Comparison of ENCODE assay signal across 13 mouse cellular contexts in the genomic region with DNA sequence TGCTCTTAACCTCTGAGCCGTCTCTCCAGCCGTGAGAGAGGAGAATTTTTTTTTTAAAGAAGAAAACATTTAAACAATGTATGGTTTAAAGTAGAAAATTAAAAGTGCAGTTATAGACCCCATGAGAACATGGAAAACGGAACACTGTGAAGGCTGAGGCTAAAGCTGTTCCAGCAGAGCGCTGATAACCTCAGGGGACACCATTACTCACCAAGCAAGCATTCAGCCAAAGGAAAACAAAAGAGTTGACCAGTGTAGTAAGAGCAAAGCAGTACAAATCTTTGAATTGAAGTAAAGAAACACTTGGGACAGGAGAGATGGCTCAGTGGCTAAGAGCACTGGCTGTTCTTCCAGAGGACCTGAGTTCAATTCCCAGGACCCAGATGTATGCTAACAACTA. TPM values are rescaled to one million over a fixed set of nuclear protein-coding genes. Genes with fewer than 3 reads are reported as not detected.
DNase-seq lines count a peak whose midpoint lies in the region; ATAC-seq and TF ChIP-seq lines count a peak whose summit lies in the region.
"Had no signal": no experiment of that assay in that cellular context is flagged by ENCODE, and none has a peak within 500 bp of the region (broad histone marks: within the 10 kb centered on the region; RNA-seq: fewer than 3 reads in every experiment).

No protein-coding gene starts in this region.

- no peaks in the 10 kb centered on the region for H3K27me3 ChIP-seq in kidney, embryonic 14.5 days (ENCODE audit: control insufficient read depth, insufficient read depth, low read length)
- H3K27me3 ChIP-seq in heart, adult 2 months (ENCODE audit: control insufficient read depth, insufficient read depth, low read length), result no peaks in the 10 kb centered on the region
- H3K27me3 ChIP-seq in intestine, embryonic 15.5 days (replicated peaks), result no peaks in the 10 kb centered on the region
- H3K27me3 ChIP-seq in cerebellum, adult 2 months (ENCODE audit: control insufficient read depth, insufficient read depth, low read length), result no peaks in the 10 kb centered on the region

- H3K4me1 ChIP-seq in kidney, embryonic 14.5 days (ENCODE audit: control insufficient read depth, insufficient read depth, low read length), result peaks cover 6% of the 10 kb centered on the region; the same call in 1 of the 2 replicates
- H3K4me1 ChIP-seq in heart, adult 2 months (ENCODE audit: control insufficient read depth, insufficient read depth, low read length), result peaks cover 2% of the 10 kb centered on the region; the same call in 1 of the 2 replicates
- peaks cover 15% of the 10 kb centered on the region for H3K4me1 ChIP-seq in intestine, embryonic 15.5 days (replicated peaks)
- H3K4me1 ChIP-seq in cerebellum, adult 2 months (ENCODE audit: control insufficient read depth, insufficient read depth, low read length), result no peaks in the 10 kb centered on the region

- TF ChIP-seq POLR2A in heart, adult 2 months (IDR thresholded peaks at IDR 0.05; ENCODE audit: insufficient read depth, low read depth, low read length), result no peak
- no peak for TF ChIP-seq POLR2A in cerebellum, adult 2 months (IDR thresholded peaks at IDR 0.05; ENCODE audit: borderline replicate concordance, insufficient read depth, low read length)

- DNase-seq in kidney, adult 8-10 months, result no peak
- DNase-seq in NIH3T3 (ENCODE audit: low read depth), result peak; percentile 77
- peak in 1 of 2 experiments; percentile 46 for DNase-seq in heart, adult 2 months
- no peak for DNase-seq in cerebellum, postnatal 25 days
- DNase-seq in cerebellum, adult 2 months, result no peak
- DNase-seq: adrenal gland, adult 2 months; cerebellum, postnatal 10 days; lung, postnatal 10 days; right cerebral cortex, postnatal 25 days had no signal

- intact Hi-C loops in heart, adult 2 months (cut with DNase I), result no loop called here

- peak; percentile 69; the same call in 1 of the 2 replicates for ATAC-seq in kidney, embryonic 14.5 days (ENCODE audit: low FRiP score, low TSS enrichment)
- no peak for ATAC-seq in intestine, embryonic 15.5 days
- ATAC-seq in activated CD4-positive, CD25-positive, alpha-beta regulatory T cell, adult 4 months, result no peak

- 35% methylated on average over 4 of the region's 4 CpGs for WGBS in kidney, embryonic 14.5 days
- 24% methylated on average over 4 of the region's 4 CpGs for WGBS in heart, adult 2 months
- WGBS in intestine, embryonic 15.5 days, result 41% methylated on average over 4 of the region's 4 CpGs
- 74% methylated on average over 4 of the region's 4 CpGs for WGBS in cerebellum, adult 2 months

- H3K9me3 ChIP-seq in kidney, embryonic 14.5 days (ENCODE audit: control insufficient read depth, low read length), result no peaks in the 10 kb centered on the region
- H3K9me3 ChIP-seq in intestine, embryonic 15.5 days, result no peaks in the 10 kb centered on the region

- H3K4me2 ChIP-seq in kidney, embryonic 14.5 days (replicated peaks; ENCODE audit: low read depth, low read length), result no peak overlapping the region
- no peak overlapping the region for H3K4me2 ChIP-seq in intestine, embryonic 15.5 days (replicated peaks)

- no peak for TF ChIP-seq EP300 in heart, adult 2 months (IDR thresholded peaks at IDR 0.05; ENCODE audit: insufficient read depth, low read depth, low read length)

- H3K9ac ChIP-seq in kidney, embryonic 14.5 days (ENCODE audit: low read depth, low read length), result no peak overlapping the region
- no peak overlapping the region for H3K9ac ChIP-seq in heart, adult 2 months (ENCODE audit: low read depth, low read length)
- H3K9ac ChIP-seq in intestine, embryonic 15.5 days, result no peak overlapping the region

- no peak for TF ChIP-seq CTCF in heart, adult 2 months (IDR thresholded peaks at IDR 0.05)
- TF ChIP-seq CTCF in cerebellum, adult 2 months (IDR thresholded peaks at IDR 0.05; ENCODE audit: borderline replicate concordance, insufficient read depth, low read depth, low read length), result no peak

- peak overlapping the region; percentile 82 for H3K27ac ChIP-seq in kidney, embryonic 14.5 days (ENCODE audit: low read depth, low read length)
- H3K27ac ChIP-seq in heart, adult 2 months, result peak overlapping the region; percentile 2; the same call in 1 of the 2 replicates
- peak overlapping the region; percentile 75; the same call in 1 of the 2 replicates for H3K27ac ChIP-seq in intestine, embryonic 15.5 days
- H3K27ac ChIP-seq in cerebellum, adult 2 months (ENCODE audit: insufficient read depth, low read length), result no peak overlapping the region
- H3K27ac ChIP-seq: left cerebral cortex, adult 2 months had no signal

- no peak overlapping the region for H3K4me3 ChIP-seq in kidney, embryonic 14.5 days (ENCODE audit: low read length)
- H3K4me3 ChIP-seq in heart, adult 2 months, result no peak overlapping the region
- no peak overlapping the region for H3K4me3 ChIP-seq in intestine, embryonic 15.5 days (replicated peaks)
- no peak overlapping the region for H3K4me3 ChIP-seq in cerebellum, adult 2 months (replicated peaks; ENCODE audit: insufficient read depth, low read depth, low read length)
- H3K4me3 ChIP-seq: left cerebral cortex, adult 2 months had no signal

- no peaks in the 10 kb centered on the region for H3K79me2 ChIP-seq in heart, adult 2 months (replicated peaks; ENCODE audit: control insufficient read depth, insufficient read depth, low read length)

- H3K36me3 ChIP-seq in kidney, embryonic 14.5 days (ENCODE audit: control insufficient read depth, insufficient read depth, low read length), result no peaks in the 10 kb centered on the region
- no peaks in the 10 kb centered on the region for H3K36me3 ChIP-seq in heart, adult 2 months (ENCODE audit: control insufficient read depth, insufficient read depth, low read length)
- no peaks in the 10 kb centered on the region for H3K36me3 ChIP-seq in intestine, embryonic 15.5 days

RNA-seq across cellular contexts. Expression of gene Tmpo, which starts 49.3 kb away (rescaled TPM):
- 293 and 328 TPM in 2 replicates for polyA plus RNA-seq in kidney, embryonic 14.5 days (2014; fragmentation: Nextera tagmentation; extraction: Ambion mirVana)
- 10 to 100 TPM; 39.8 to 40.1 TPM for total RNA-seq in heart, adult 2 months (2021)
- polyA plus RNA-seq in heart, adult 2 months (2012; rRNA removed), result 13.9 and 26.2 TPM in 2 replicates
- polyA plus RNA-seq in intestine, embryonic 15.5 days (2015; fragmentation: Nextera tagmentation; extraction: Ambion mirVana), result 165 and 209 TPM in 2 replicates
- polyA plus RNA-seq in activated CD4-positive, CD25-positive, alpha-beta regulatory T cell, adult 4 months (2017; shearing (Covaris generic)), result 10 to 100 TPM; 51.5 to 69.5 TPM
- 47.5 and 49.8 TPM in 2 replicates for polyA plus RNA-seq in cerebellum, adult 2 months (2012; rRNA removed)
